Mouse (Mus musculus): Measurements from ENCODE around the gene S100a3.

S100a3 gene

DNA sequence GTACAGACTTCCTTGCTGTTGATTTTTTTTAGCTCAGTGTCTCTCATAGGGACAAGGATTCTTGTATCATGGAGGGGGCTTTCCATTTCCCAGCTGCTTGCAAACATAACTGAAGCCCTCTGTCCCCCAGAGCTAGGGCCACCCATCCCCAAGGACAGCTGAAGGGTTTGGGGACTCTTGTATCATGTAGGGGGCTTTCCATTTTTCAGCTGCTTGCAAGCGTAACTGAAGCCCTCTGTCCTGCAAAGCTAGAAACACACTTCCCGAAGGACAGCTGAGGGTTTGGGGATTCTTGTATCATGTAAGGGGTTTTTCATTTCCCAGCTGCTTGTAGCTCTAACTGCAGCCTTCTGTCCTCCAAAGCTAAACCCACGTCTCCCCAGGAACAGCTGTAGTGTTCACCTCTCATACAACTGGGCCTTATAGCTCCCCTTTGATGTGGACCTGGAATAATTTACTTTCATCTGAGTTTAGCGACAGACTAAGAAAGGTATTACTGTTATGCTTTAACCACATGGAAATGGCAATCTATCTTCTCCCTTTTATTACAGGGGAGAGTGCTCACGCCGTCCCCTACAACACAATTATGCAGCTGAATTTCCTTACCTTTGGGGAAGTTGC is at the start of gene S100a3:
TSS of gene S100a3 (plus strand) at position 571 of the 621 bp plus-strand sequence.
- DNase-seq (ENCODE audit: low read depth, low spot score), result no peak

- no peak for DNase-seq (ENCODE audit: low read depth, low spot score)
These were observed 48.1 kb upstream of the S100a3 start for GRCm38 (mm10) chr3:90512276-90512675.

- DNase-seq (ENCODE audit: low read depth, low spot score), result peak; percentile 82
These were observed 47.3 kb upstream of the S100a3 start for GRCm38 (mm10) chr3:90512948-90513642.

DNA sequence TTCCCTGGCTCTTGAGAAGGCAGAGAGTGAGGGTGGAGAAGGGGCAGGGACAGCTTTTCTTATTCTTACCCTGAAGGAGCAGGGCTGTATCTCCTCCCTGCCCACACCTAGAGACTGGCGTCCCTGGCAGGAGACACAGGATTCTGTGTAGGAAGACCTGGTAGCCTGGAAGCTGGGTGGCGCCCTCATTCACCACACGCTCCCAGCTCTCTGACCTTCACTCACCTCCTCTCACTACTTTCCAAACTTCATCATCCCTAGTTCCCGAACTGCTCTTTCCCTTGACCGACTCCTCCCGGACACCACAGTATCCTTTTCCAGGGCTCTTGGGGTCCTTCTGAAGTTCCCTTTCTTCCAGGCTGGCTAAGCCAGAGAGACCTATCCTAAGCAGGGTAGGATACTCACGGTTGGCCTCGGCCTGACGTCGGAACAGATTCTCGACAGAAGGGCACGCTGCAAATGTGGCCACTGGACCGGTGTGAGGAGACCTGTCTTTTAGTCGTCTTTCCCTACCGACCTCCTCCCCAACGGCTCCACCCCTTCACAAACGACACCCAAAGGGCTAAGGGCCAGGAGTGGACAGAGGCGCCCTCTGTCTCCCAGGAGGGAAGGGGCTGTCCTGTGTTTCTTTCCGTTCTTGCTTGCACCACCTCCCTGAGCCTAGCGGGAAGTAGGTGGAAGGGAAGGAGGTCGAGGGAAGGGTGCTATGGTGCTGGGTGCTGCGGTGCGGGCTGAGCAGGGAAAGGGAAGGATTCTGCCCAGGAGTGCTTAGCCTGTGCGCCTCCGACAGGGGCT is 46.4 kb upstream of the S100a3 start, which contains the start of the genes S100a1 and S100a13:
TSS of gene S100a1 (minus strand) at position 597 of the 795 bp plus-strand sequence.
TSS of gene S100a13 (plus strand) at position 640 of the 795 bp plus-strand sequence.
- peak; percentile 44 for DNase-seq (ENCODE audit: low read depth, low spot score)

DNA sequence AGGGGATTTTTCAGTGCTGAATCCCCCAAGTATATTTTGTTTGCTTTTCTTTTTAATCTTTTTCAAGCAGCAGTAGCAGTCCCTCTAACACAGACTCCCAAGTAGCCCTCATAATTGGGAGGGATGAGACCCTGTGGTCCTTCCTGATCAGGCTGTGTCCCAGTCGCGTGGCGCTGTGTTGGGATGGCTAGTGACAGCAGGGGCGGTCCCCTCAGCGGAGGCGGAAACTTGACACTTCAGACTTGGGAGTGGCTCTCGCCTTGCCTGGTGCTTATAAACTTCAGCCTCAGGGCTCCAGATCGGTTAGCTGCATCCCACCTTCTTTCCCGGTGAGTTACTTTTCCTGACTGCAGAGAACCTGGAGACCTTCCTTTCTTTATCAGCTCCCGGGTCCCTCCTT is 45.7 kb upstream of the S100a3 start:
- peak; percentile 73 for DNase-seq (ENCODE audit: low read depth, low spot score)

DNA sequence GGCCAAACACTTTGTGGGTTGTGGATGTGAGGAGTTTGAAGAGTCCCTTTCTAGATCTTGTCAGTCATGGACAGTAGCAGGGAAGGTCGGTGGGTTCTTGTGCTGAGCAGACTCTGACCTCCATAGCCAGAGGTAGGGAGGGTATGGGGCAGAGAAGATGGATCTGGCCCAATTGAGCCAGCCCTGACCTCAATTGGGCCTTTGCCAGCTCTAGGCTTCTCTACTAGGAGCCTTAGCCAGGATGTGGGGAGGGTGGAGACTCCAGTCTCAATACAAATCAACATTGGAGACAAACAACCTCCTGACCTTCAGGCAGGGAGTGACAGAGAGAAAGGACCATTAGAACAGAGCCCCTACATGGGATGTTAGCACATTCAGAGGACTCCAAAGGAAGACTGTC is 45.1 kb upstream of the S100a3 start:
- no peak for DNase-seq (ENCODE audit: low read depth, low spot score)

GRCm38 (mm10) chr3:90515789-90516188 is 44.6 kb upstream of the S100a3 start:
- DNase-seq (ENCODE audit: low read depth, low spot score), result no peak

DNA sequence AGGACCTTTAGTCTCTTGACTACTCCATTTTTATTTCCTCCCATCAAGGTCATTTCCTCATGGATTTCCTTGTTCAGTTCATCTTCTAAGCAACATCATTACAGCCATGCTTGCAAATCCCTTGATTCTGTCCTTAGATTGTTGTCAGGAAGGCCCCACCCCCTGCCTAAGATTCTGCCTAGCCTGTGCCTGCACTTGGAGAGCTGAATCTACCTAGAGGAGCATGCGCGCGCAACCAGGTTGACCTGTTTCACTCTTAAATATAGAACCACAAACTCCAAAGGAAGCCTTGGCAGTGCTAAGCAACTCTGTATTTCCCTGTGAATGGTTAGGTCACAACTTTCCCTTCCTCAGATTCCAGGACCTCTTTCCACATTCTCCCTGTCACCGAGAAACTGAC is 42.7 kb upstream of the S100a3 start:
- peak; percentile 50 for DNase-seq (ENCODE audit: low read depth, low spot score)

GRCm38 (mm10) chr3:90525421-90525820 is 35.0 kb upstream of the S100a3 start:
- DNase-seq (ENCODE audit: low read depth, low spot score), result peak; percentile 89

DNA sequence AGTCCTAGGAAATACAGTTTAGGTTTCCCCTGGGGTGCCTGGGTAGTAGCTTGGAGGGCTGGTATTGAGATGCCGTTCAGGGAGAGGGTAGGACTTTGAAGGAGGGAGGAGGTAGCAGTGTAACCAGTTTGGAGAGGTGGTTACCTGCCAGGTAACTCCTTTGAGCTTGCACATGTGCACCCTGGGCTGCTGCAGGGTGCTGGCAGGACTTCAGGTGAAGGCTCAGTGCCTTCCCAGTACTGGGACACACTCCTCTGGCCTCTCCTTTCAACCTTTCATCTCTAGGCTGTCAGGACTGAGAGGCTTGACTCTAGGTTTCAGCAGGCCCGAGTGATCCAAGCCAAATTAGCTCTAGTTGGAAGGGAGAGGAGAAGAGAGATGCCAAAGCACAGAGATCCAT is 34.3 kb upstream of the S100a3 start:
- no peak for DNase-seq (ENCODE audit: low read depth, low spot score)

DNA sequence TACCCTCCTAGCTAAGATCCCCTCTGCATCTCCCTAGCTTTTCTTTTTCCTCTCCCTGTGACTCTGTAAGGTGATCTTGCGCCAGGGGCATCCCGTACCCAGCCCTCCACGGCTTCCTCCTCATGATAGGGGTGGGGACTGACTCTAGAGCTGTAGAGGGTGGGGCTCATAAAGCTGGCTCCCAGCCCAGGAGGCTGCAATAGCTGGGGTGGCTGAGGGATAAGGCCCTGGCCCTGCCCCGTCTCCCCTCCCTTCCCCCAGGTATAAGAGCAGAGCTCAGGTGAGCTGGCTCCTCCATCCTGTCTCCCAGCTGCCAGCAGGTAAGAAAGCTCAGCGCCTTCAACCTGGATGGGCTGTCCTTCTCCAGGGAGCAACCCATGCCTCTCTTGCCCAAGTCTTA is 33.8 kb upstream of the S100a3 start, which contains the start of gene S100a14:
TSS of gene S100a14 (plus strand) at position 277 of the 400 bp plus-strand sequence.
- no peak for DNase-seq (ENCODE audit: low read depth, low spot score)

- DNase-seq (ENCODE audit: low read depth, low spot score), result no peak
These were observed 33.0 kb upstream of the S100a3 start for GRCm38 (mm10) chr3:90527291-90527873.

- no peak for DNase-seq (ENCODE audit: low read depth, low spot score)
These were observed 28.7 kb upstream of the S100a3 start for GRCm38 (mm10) chr3:90531713-90532112.

GRCm38 (mm10) chr3:90535446-90535845 is 24.9 kb upstream of the S100a3 start:
- no peak for DNase-seq (ENCODE audit: low read depth, low spot score)

- peak; percentile 58 for DNase-seq (ENCODE audit: low read depth, low spot score)
These were observed 23.1 kb upstream of the S100a3 start, which contains the start of gene S100a16 for GRCm38 (mm10) chr3:90537141-90537904. Gene S100a16 (plus strand): TSS chr3:90537254.

DNA sequence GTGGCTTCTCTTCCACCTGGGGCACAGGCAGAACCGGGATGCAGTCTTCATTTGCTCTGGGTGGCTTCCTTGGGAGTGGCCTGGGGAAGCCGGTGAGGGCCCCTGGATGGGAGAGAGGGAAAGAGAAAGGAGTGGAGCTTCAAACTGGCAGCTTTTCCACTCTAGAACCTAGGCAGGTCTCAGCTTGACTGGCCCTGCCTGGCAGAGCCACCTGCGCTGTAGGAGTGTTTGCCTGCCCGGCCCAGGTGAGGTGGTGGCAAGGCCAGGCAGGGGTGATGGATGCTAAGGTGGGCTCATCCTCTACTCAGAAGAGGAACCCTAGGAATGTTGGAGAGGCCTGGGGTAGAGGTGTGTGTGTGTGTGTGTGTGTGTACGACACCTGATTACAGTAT is 22.5 kb upstream of the S100a3 start:
- DNase-seq (ENCODE audit: low read depth, low spot score), result no peak

DNA sequence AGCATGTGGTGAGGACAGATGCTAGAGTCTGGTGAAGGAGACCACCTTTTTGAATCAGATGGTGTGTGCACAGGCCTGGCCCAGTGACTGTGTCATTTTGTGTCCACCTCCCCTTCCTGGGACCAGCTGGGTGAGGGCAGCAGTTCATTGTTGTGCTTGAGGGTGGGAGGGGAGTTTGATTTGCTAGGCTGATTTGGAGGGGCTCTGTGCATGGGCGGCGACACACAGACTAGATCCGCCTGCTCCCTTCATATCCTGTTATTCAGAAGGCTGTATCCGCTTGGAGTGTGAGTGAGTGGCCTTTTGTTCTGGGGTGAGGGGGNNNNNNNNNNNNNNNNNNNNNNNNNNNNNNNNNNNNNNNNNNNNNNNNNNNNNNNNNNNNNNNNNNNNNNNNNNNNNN is 19.5 kb upstream of the S100a3 start:
- no peak for DNase-seq (ENCODE audit: low read depth, low spot score)

DNA sequence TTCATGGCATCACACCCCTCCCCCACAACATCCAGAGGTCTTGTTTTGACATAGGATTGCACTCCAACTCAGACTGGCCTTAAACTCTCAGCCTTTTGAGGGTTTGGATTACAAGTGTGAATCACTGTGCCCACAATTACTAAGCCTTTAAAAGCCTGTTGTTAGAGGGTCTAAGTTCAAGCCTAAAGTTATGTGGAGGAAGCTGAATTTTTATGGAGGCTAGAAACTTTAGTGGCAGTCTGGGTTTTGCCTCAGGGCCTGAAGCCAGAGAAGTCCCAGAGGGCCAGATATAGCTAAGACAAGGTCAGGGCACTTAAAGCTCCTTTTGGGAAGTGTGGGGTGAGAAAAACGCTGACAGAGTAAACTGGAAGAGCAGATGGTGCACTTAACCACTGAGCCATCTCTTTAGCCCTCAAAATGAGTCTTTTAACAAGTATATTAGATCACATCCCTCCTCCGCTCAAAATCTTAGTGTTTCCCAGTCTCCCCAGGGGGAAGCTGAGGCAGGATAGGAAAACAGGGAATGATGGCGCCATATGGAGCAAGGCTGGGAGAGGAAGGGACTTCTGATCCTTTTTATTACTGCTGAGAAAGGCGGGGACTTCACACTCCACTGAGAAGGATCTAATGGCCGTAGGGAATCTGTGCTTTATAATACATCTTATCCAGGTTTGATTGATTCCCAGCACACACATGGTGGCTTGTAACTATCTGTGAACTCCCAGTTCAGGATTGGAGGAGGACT is 10.5 kb upstream of the S100a3 start:
- DNase-seq (ENCODE audit: low read depth, low spot score), result no peak

- no peak for DNase-seq (ENCODE audit: low read depth, low spot score)
These were observed 10.0 kb upstream of the S100a3 start for GRCm38 (mm10) chr3:90550421-90550790.

DNA sequence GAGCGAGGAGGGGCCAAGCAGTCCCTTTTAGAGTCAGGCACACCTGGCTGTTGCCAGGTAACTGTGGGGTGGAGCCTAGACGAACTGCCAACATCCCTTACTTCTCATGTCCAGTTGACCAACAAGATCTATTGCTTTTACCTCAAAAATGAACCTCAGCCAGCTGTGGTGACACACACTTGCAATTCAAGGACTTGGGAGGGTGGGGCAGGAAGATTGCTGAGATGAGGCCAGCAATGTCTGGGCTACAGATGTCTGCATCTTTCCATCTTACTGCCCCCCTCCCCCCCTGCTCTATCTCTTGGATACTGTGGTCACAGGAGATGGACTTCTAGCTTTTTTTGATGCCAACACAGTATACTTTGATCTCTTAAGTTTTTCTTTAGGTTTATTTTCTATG is 8.1 kb upstream of the S100a3 start:
- DNase-seq (ENCODE audit: low read depth, low spot score), result no peak

Data from ZHBTc4 (cell line).